Mouse (Mus musculus): Measurements from ENCODE around the gene Tesc. TPM values are rescaled to one million over a fixed set of nuclear protein-coding genes. Genes with fewer than 3 reads are reported as not detected.

The Tesc gene
- 9.8 and 25.5 TPM in 2 replicates for polyA plus RNA-seq (2012; rRNA removed)

GRCm38 (mm10) chr5:118027698-118028190 lies at the start of gene Tesc:
Gene Tesc, plus strand, starts transcription at chr5:118027743.
- TF ChIP-seq POLR2A (IDR thresholded peaks at IDR 0.05; ENCODE audit: low read depth, low read length) (no peak), CTCF (IDR thresholded peaks at IDR 0.05; ENCODE audit: extremely low read depth, insufficient read length, insufficient replicate concordance, low read depth, low read length) (no peak)
- no peak within 1 kb of the TSS for H3K27ac ChIP-seq (ENCODE audit: insufficient read depth, low read depth, low read length)
- H3K4me3 ChIP-seq (ENCODE audit: low read depth, low read length) = peak within 1 kb of the TSS; percentile 63
- 1% methylated on average over 63 of the region's 63 CpGs for WGBS
- H3K4me1 ChIP-seq (ENCODE audit: control insufficient read depth, insufficient read depth, insufficient read length, low read length) = peaks cover 23% of the 10 kb centered on the region
- peaks cover 31% of the 10 kb centered on the region for H3K27me3 ChIP-seq (ENCODE audit: control insufficient read depth, insufficient read depth, low read length)
- no peaks in the 10 kb centered on the region for H3K36me3 ChIP-seq (ENCODE audit: control insufficient read depth, insufficient read depth, low read length)

GRCm38 (mm10) chr5:117978159-117978697 lies 49.3 kb upstream of the Tesc start:
- Histone ChIP-seq H3K27ac (ENCODE audit: insufficient read depth, low read depth, low read length) (no peak overlapping the region), H3K36me3 (ENCODE audit: control insufficient read depth, insufficient read depth, low read length) (no peaks in the 10 kb centered on the region; the same call in 1 of the 2 replicates), H3K4me1 (ENCODE audit: control insufficient read depth, insufficient read depth, insufficient read length, low read length) (peaks cover 4% of the 10 kb centered on the region), H3K4me3 (ENCODE audit: low read depth, low read length) (peak overlapping the region; percentile 24), H3K27me3 (ENCODE audit: control insufficient read depth, insufficient read depth, low read length) (no peaks in the 10 kb centered on the region)
- TF ChIP-seq CTCF (IDR thresholded peaks at IDR 0.05; ENCODE audit: extremely low read depth, insufficient read length, insufficient replicate concordance, low read depth, low read length) (no peak), POLR2A (IDR thresholded peaks at IDR 0.05; ENCODE audit: low read depth, low read length) (no peak)
- 71% methylated on average over 17 of the region's 17 CpGs for WGBS

DNA sequence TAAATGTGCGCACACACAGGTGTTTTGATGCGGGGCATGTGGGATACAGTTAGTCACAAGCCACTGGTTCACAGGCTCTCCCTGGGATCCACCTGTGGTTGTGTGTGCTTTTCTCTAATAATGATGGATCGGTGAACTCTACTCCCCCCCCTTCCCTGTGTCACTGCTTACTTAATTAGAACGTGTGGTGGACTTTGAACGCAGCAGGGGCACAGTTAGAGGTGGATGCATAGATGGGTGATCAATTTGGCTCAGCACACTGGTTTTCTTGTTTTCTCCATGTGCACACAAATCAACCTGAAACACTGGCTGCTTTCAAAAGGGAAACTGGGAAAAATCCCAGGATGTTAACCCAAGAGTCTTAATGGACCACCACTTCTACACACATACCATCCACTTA lies 48.5 kb upstream of the Tesc start:
- Histone ChIP-seq H3K27ac (ENCODE audit: insufficient read depth, low read depth, low read length) (no peak overlapping the region), H3K4me3 (ENCODE audit: low read depth, low read length) (no peak overlapping the region), H3K27me3 (ENCODE audit: control insufficient read depth, insufficient read depth, low read length) (no peaks in the 10 kb centered on the region), H3K36me3 (ENCODE audit: control insufficient read depth, insufficient read depth, low read length) (no peaks in the 10 kb centered on the region; the same call in 1 of the 2 replicates), H3K4me1 (ENCODE audit: control insufficient read depth, insufficient read depth, insufficient read length, low read length) (peaks cover 4% of the 10 kb centered on the region)
- WGBS = 35% methylated on average over 5 of the region's 5 CpGs
- TF ChIP-seq POLR2A (IDR thresholded peaks at IDR 0.05; ENCODE audit: low read depth, low read length) (no peak), CTCF (IDR thresholded peaks at IDR 0.05; ENCODE audit: extremely low read depth, insufficient read length, insufficient replicate concordance, low read depth, low read length) (no peak)

GRCm38 (mm10) chr5:117980921-117981320 lies 46.6 kb upstream of the Tesc start:
- 83% methylated on average over 8 of the region's 8 CpGs for WGBS

DNA sequence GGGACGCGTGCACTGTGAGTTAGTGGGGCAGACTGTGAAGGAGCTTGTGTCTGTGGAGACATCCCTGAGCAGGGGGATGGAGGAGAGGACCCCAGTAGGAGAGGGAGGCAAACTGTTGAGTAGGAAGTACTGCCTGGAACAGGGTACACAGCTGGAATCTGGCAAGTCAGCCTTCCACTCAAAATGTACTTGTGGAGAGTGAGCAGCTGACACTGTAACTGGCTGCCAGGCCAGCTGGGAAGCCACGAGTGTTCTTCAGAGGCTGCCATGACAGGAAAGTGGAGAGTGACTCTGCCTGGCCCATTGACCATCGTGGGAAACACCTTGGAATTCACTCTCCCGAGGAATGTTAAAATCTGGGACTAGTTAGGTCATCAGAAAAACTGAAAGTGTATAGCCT lies 45.6 kb upstream of the Tesc start:
- peaks cover 4% of the 10 kb centered on the region for H3K4me1 ChIP-seq (ENCODE audit: control insufficient read depth, insufficient read depth, insufficient read length, low read length)

More at GRCm38 (mm10) chr5:117980921-117981320, 46.6 kb upstream of the Tesc start:
- no peak overlapping the region for H3K4me3 ChIP-seq (ENCODE audit: low read depth, low read length)
- no peak overlapping the region for H3K27ac ChIP-seq (ENCODE audit: insufficient read depth, low read depth, low read length)
- no peak for TF ChIP-seq CTCF (IDR thresholded peaks at IDR 0.05; ENCODE audit: extremely low read depth, insufficient read length, insufficient replicate concordance, low read depth, low read length)
- TF ChIP-seq POLR2A (IDR thresholded peaks at IDR 0.05; ENCODE audit: low read depth, low read length) = no peak
- H3K36me3 ChIP-seq (ENCODE audit: control insufficient read depth, insufficient read depth, low read length) = no peaks in the 10 kb centered on the region; the same call in 1 of the 2 replicates
- peaks cover 4% of the 10 kb centered on the region for H3K4me1 ChIP-seq (ENCODE audit: control insufficient read depth, insufficient read depth, insufficient read length, low read length)
- H3K27me3 ChIP-seq (ENCODE audit: control insufficient read depth, insufficient read depth, low read length) = no peaks in the 10 kb centered on the region

DNA sequence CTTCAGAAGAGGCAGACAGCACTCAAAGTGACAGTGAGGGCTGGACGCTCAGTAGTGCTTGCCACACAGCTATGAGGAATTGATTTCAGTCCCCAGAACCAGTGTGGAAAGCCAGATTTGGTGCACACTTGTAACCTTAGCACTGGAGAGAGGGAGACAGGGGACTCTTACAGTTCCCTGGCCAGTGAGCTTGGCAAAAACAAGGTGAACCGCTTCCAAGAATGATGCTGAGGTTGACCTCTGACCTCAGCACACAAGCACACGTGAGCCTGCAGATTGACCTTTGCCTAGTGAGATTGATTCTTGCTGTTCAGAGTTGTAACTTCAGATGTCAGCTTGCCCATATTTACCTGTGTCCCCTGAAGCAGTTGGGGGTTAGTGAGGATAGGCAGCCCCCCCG lies 41.2 kb upstream of the Tesc start:
- Histone ChIP-seq H3K27me3 (ENCODE audit: control insufficient read depth, insufficient read depth, low read length) (no peaks in the 10 kb centered on the region), H3K4me1 (ENCODE audit: control insufficient read depth, insufficient read depth, insufficient read length, low read length) (peaks cover 5% of the 10 kb centered on the region), H3K4me3 (ENCODE audit: low read depth, low read length) (no peak overlapping the region), H3K36me3 (ENCODE audit: control insufficient read depth, insufficient read depth, low read length) (peaks cover 5% of the 10 kb centered on the region; the same call in 1 of the 2 replicates), H3K27ac (ENCODE audit: insufficient read depth, low read depth, low read length) (no peak overlapping the region)
- TF ChIP-seq CTCF (IDR thresholded peaks at IDR 0.05; ENCODE audit: extremely low read depth, insufficient read length, insufficient replicate concordance, low read depth, low read length) = no peak
- WGBS = 40% methylated on average over 4 of the region's 4 CpGs

More for the DNA sequence above, 45.6 kb upstream of the Tesc start:
- Histone ChIP-seq H3K36me3 (ENCODE audit: control insufficient read depth, insufficient read depth, low read length) (no peaks in the 10 kb centered on the region; the same call in 1 of the 2 replicates), H3K27me3 (ENCODE audit: control insufficient read depth, insufficient read depth, low read length) (no peaks in the 10 kb centered on the region), H3K4me3 (ENCODE audit: low read depth, low read length) (no peak overlapping the region), H3K27ac (ENCODE audit: insufficient read depth, low read depth, low read length) (no peak overlapping the region)
- WGBS = 74% methylated on average over 5 of the region's 5 CpGs
- no peak for TF ChIP-seq POLR2A (IDR thresholded peaks at IDR 0.05; ENCODE audit: low read depth, low read length)
- no peak for TF ChIP-seq CTCF (IDR thresholded peaks at IDR 0.05; ENCODE audit: extremely low read depth, insufficient read length, insufficient replicate concordance, low read depth, low read length)

DNA sequence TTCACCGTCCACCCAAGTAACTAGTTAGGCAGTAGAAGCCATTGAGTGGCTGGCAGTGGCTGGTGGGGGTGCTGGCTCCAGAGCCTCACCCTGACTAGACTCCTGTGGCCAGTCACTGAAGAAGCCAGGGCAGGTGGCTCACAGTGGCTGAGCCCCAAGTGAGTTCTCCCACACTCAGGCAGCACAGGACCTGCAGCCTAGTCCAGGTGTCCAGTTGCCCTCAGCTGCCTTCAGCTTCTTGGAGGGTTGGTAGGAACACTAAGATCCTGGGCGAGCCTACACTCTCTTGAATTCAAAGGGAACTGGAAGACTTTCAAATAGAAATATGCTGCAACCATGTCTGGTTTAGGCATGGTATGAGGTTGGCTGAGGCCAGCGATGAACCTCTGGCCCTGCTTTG lies 39.7 kb upstream of the Tesc start:
- Histone ChIP-seq H3K4me3 (ENCODE audit: low read depth, low read length) (no peak overlapping the region), H3K4me1 (ENCODE audit: control insufficient read depth, insufficient read depth, insufficient read length, low read length) (peaks cover 5% of the 10 kb centered on the region), H3K27me3 (ENCODE audit: control insufficient read depth, insufficient read depth, low read length) (no peaks in the 10 kb centered on the region), H3K36me3 (ENCODE audit: control insufficient read depth, insufficient read depth, low read length) (peaks cover 6% of the 10 kb centered on the region; the same call in 1 of the 2 replicates), H3K27ac (ENCODE audit: insufficient read depth, low read depth, low read length) (no peak overlapping the region)
- 93% methylated on average over 3 of the region's 3 CpGs for WGBS
- TF ChIP-seq POLR2A (IDR thresholded peaks at IDR 0.05; ENCODE audit: low read depth, low read length) (no peak), CTCF (IDR thresholded peaks at IDR 0.05; ENCODE audit: extremely low read depth, insufficient read length, insufficient replicate concordance, low read depth, low read length) (no peak)

Measured in small intestine, adult 2 months (tissue).